Mouse (Mus musculus) mesoderm, embryonic 11.5 days (tissue): Measurements from ENCODE around the gene Zranb3.
"Not testable (repeated sequence)": the region's sequence is repeated elsewhere in the genome, so short reads cannot be mapped to it uniquely, and the experiment has no call there.

ENCODE experiments used
- DNase-seq: peaks from one replicate; pipeline ENCODE4 v3.0.0-alpha.2; 2012; ENCODE audit warnings: low read depth, low spot score

The Zranb3 gene

GRCm38 (mm10) chr1:128060655-128061344 is 42.0 kb downstream of the Zranb3 start:
- no peak for DNase-seq

- no peak for DNase-seq
Measured at GRCm38 (mm10) chr1:128058625-128059024, 44.2 kb downstream of the Zranb3 start.

DNA sequence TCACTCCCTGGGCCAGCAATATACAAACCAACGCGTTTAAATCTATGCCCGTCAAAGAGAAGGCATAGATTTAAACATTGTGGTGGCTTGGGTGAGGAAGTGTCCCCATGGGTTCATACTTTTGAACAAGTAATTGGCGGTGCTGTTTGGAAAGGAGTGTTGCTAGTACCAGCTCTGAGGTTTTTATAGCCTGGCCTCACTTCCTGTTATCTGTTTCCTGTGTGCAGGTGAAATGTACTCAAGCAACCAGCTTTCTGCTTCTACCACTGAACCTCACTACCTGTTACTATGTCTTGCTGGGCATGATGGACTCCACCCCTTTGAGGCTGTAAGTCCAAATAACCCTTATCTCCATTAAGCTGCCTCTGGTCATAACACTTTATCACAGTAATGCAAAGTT is 45.6 kb downstream of the Zranb3 start:
- DNase-seq: no peak

DNA sequence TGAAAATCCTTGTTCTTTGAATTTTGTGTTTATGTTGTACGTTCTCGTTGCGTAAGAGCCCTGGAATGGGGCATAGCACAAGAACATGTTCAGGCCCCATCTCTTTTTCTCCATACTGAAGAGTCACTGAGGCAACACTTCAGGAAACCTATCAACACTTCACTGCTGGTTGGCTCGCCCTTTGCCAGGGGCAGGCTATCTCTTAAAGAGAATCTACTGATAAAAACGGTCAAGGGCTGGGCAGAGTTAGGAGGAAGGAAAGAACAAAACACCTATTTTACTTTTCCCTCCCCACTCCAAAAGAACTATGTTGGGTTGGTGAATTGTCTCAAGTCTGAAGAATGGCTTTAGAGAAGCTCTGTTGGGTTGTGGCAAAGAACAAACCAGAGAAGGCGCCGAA is 55.9 kb downstream of the Zranb3 start:
- no peak for DNase-seq

- no peak for DNase-seq
Measured at GRCm38 (mm10) chr1:128046455-128046854, 56.4 kb downstream of the Zranb3 start.

GRCm38 (mm10) chr1:128044181-128044580 is 58.7 kb downstream of the Zranb3 start:
- DNase-seq: no peak

- DNase-seq: no peak
Measured at GRCm38 (mm10) chr1:128036296-128036695, 66.6 kb downstream of the Zranb3 start.

DNA sequence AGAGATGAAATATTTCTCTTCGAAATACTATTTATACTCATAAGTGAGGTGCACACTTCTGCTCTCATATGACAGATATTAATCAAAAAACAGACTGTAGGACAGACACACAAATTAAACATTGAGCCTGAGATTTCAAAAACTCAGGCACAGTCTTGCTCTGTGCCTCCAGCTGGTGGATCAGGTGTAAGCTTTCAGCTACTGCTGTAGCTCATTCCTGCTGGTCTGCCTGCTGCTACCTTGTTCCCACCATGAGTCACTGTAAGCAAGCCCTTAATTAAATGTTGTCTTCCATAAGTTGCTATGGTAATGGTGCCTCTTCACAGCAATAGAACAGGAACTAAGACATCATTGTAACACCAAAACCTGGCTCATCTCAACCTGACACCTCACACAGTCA is 70.7 kb downstream of the Zranb3 start:
- DNase-seq: no peak

- no peak for DNase-seq
Measured at GRCm38 (mm10) chr1:128031524-128031923, 71.3 kb downstream of the Zranb3 start.

DNA sequence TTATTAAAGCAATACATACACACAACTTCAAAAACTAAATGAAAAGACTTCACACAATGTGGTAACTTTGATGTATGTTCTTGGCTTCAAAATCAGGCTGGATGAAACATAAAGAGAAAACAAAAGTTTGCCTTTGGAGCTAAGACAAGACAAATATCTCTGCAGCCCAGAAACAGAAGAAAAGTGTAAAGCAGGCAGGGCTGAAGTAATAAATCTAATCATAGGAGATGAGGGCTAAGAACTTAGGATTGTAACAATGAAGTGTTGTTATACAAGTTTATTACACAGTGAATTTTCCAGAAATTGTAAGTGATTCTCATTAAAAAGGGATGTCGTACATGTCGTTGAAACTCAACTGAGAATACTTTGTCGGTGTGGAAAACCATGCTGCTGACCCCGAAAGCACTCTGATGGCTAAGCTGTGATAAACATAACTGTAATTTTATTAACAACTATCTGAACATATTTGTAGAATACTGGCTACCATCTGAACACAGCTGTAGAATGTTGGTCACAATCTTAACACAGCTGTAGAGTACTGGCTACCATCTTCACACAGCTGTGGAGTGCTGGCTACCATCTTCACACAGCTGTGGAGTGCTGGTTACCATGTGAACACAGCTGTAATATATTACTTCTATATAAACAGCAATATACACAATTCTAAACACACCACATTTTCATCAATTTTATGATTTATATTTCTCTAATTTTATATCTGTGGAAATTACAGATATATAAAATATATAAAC is 78.3 kb downstream of the Zranb3 start:
- DNase-seq: no peak

DNA sequence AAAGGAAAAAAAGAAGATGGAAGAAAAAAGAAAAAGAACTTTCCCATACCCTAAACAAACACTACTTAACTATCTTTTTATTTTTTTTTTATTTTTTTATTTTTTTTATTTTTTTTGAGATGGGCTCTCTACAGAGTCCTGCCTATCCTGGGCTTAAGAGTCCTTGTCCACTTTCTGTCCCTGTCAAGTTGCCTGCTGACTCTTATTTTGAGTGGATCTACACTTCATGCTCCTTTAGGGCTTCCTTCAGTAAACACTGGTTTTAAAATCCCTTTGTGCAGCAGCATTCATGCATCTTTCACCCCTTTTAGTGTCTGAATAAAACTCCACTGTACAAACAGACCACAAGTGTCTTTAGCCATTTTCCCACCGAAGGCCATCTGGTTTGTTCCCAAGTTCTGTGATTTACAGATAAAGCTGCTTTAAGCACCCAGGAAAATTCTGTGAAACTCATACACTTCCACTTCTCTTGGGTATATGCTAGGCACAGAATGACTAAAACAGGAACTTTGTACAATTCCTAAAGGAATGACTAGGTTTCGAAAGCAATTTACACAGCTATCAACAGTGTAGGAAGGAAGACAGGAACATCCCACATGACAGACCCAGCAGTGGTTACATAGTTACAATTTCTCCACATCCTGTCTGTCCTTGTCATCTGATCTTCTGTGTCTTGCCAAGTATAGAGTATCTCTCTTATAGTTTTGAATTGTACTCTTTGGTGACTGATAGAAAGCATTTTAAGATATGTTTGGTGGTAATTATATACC is 82.7 kb downstream of the Zranb3 start:
- no peak for DNase-seq

GRCm38 (mm10) chr1:128016035-128016492 is 86.8 kb downstream of the Zranb3 start:
- no peak for DNase-seq

DNA sequence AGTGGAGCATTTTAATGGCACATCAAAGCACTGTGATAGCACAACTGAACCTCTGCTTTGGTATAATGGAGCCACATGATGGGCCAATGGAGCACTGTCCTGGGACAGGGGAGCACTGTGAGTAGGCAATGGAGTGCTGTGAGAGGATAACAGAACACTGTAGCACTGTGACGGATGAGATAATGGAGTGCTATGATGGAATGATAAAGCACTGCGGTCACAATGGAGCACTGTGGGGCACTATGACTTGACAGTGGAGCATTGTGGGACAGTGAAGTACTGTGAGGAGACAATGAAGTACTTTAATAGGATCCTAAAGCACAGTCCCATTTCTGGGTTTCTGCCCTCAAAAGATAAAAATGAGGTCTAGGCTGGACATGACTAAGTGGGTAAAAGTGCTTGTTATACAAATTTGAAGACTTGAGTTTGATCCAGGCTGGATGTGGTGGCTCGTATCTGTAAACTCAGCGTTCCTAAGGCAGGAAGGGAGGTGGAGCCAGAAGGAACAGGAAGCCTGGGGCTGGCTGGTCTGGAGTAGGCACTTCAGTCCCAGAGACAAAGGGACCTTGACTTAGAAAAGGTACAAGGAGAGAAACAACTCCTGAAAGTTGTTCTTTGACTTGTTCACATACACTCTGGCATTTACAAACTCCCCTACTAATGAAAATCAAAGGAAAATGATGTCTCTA is 89.0 kb downstream of the Zranb3 start:
- no peak for DNase-seq

DNA sequence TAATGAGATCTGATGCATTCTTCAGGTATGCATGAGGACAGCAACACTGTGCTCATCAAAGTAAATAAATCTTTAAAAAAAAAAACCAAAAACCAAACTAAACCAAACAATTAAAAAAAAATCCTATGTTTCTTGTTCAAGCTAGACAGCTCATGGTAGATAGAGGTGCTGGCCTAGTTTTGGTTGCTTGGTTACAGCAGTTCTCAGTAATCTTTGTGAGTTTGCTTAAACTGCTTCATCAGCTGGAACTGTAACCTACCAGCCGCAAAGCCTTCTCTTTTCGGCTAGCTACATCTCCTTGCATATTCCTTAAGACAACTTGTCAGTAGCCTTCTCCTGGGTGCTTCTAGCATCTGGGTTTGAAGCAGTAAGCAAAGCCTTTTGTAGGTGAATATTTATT is 93.1 kb downstream of the Zranb3 start:
- DNase-seq: no peak

DNA sequence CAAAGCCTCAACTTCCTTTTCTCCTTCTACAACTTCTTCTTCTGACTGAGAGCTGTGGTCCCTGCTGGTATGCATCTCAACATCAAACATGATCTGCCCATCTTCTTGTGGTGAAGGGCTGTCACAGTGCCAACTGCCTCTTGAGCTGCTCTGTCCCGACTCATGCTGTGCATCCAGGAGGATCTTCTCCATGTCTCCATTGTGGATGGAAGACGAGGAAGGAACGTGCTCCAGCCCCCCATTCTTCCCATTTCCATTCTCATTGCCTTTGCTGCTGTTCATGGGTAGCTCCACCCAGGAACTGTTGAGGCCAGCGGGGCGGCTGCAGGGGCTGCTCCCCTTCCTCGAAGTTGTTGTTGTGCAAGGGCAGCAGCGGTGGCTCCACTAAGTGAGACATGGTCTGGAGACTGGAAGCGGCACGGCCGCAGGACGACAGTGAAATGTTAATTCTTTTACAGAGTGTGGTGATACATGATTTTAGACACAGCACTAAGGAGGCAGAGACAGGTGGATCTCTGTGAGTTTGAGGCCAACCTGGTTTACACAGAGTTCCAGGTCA is 96.7 kb downstream of the Zranb3 start:
- not testable (repeated sequence) for DNase-seq

GRCm38 (mm10) chr1:128004371-128004720 is 98.5 kb downstream of the Zranb3 start:
- DNase-seq: no peak

DNA sequence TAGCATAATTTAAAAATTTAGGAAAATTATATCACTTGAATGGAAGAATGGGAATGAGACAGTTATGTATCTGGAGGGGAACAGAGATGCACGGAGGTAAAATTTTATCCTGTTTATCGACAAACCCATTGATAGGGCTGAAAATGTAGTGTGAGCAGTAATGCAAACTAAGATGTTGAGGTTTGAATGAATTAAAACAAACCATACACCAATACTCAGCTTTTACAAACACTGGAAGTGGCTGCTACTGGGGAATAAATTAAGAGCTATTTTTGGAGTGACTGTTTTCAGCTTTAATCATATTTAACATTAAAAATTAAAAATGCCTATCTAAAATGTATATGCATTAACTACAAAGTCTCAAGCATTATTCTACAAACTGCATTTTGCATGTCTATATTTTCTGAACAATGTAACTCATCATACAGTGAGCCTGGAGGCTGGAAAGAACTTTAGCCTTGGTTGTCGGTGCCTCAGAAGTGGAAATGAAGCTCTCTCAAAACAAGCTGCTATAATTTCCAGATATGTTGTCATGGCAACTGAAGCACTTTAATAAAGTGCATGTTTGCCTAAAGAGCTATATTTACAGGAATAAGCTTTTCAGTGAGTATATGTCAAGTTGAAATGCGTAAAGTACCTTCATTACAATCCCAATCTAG is 99.0 kb downstream of the Zranb3 start:
- no peak for DNase-seq

DNA sequence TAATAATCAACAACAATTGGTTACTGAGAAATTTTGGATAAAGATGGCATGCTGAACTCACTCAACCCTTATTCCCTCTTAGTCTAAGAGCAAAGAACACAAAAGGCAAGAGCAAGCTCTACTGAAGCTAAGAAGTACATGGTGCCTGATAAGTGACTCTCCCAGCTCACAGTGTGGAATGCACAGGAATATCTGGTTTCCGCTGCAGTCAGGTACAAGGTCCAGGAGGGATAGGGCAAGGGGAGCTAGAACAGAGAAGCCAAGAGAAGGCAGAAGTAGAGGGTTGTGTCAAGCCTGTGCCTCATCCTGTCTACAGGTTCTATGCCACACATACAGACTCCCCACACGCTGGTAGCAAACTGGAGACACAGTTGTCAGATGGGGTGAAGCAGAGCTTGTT is 100.7 kb downstream of the Zranb3 start:
- DNase-seq: no peak

DNA sequence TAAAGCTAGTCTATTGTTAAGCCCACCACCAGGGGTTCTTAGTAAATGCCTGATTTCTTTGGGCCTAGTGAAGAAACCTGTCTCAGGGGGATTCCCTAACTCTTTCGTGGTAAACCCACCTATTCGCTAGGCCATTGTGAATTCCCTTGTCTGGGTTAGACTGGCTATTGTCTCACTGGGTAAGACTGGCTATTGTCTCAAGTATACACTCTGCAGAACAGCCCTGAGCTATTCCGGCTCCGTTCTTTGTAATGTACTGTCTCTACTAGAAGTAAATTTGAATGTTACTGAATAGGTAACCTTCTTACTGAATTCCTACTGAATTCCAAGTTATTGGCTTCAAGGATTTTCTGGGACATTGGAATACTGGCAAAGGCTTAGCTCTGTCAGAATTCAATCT is 101.9 kb downstream of the Zranb3 start:
- DNase-seq: not testable (repeated sequence)

DNA sequence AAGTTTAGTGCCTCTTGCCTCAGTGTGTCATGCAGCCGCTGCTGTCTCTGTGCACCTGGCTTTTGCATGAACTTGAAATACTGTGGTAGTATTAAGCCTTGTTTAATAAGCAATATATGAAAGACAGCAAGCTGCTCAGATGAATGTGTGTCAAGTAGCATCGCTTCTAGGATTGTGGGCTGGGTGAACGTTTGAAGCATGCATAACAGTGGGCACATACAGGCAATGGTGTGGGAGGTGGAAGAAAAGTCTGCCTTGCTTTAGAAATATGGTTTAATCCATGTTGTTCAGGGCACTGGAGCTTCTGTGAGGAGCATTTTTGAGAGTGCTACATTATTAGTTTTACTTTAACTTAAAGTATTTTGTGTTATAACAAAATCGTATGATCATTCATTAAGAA is 109.0 kb downstream of the Zranb3 start:
- no peak for DNase-seq
